Mouse (Mus musculus): ENCODE data around the gene Stc2. TPM values are rescaled to one million over a fixed set of nuclear protein-coding genes. Genes with fewer than 3 reads are reported as not detected.
A peak's percentile ranks its signal among the peaks of the same experiment; 100 is the strongest.

The Stc2 gene
- polyA plus RNA-seq, 1 experiment from 2014 or later, result 0.96 TPM

GRCm38 (mm10) chr11:31388890-31389289, 19.0 kb upstream of the Stc2 start:
- WGBS, result 72% methylated on average over 4 of the region's 4 CpGs
- Histone ChIP-seq H3K4me2 (replicated peaks; ENCODE audit: low read depth, low read length) (no peak overlapping the region), H3K27me3 (ENCODE audit: control insufficient read depth, insufficient read depth, low read length) (no peaks in the 10 kb centered on the region), H3K4me1 (replicated peaks; ENCODE audit: control insufficient read depth, insufficient read depth, low read length) (no peaks in the 10 kb centered on the region), H3K9ac (ENCODE audit: low read depth, low read length) (no peak overlapping the region), H3K36me3 (ENCODE audit: control insufficient read depth, insufficient read depth, low read length) (no peaks in the 10 kb centered on the region), H3K9me3 (ENCODE audit: control insufficient read depth, low read length) (no peaks in the 10 kb centered on the region), H3K27ac (ENCODE audit: low read depth, low read length) (no peak overlapping the region), H3K4me3 (ENCODE audit: low read depth, low read length) (no peak overlapping the region)
- no peak for DNase-seq (ENCODE audit: low spot score)
- no peak for ATAC-seq (ENCODE audit: low FRiP score)

DNA sequence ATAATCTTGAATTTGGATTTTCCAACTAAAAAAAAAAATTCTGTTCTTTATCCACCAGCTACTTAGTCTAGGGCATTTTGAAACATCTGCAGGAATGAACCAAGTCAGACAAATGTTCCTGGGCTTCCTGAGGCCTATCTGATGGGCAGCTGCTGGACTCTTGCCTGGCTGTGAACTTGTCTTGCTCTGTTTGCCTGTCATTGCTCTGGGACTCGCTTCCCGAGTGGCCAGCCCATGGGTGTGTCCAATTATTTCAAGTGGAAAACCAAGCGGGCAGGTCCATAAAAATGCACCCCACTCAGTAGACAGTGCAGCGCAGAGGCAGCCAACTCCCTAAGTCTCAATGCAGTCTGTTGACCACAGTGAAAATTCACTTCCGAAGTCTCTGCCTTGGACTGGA, 17.7 kb upstream of the Stc2 start:
- no peak for ATAC-seq (ENCODE audit: low FRiP score)
- H3K36me3 ChIP-seq (ENCODE audit: control insufficient read depth, insufficient read depth, low read length), result no peaks in the 10 kb centered on the region
- no peak overlapping the region for H3K9ac ChIP-seq (ENCODE audit: low read depth, low read length)
- H3K27me3 ChIP-seq (ENCODE audit: control insufficient read depth, insufficient read depth, low read length), result no peaks in the 10 kb centered on the region
- 90% methylated on average over 5 of the region's 5 CpGs for WGBS
- H3K4me3 ChIP-seq (ENCODE audit: low read depth, low read length), result no peak overlapping the region
- no peak overlapping the region for H3K27ac ChIP-seq (ENCODE audit: low read depth, low read length)
- H3K4me2 ChIP-seq (replicated peaks; ENCODE audit: low read depth, low read length), result no peak overlapping the region
- no peaks in the 10 kb centered on the region for H3K4me1 ChIP-seq (replicated peaks; ENCODE audit: control insufficient read depth, insufficient read depth, low read length)
- H3K9me3 ChIP-seq (ENCODE audit: control insufficient read depth, low read length), result no peaks in the 10 kb centered on the region
- no peak for DNase-seq (ENCODE audit: low spot score)

DNA sequence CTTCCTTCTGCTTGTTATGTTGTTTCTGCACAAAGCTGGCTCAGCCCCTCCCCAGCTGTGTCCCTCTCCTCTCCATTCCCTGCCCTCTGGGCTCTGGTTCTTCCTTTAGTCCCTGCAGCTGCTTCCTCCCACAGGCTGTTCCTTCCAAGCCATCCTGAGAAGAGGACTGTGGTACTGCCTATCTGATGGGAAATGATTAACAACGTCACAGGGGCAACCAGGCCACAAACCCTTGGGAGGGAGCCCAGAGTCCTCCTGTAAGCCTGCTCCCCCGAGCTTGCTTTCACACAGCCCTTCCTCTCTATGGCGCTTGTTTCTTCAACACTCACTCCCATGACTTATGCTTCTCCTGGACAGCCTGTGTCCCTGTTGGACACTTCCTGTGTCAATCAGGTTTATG, 16.7 kb upstream of the Stc2 start:
- Histone ChIP-seq H3K36me3 (ENCODE audit: control insufficient read depth, insufficient read depth, low read length) (no peaks in the 10 kb centered on the region), H3K4me2 (replicated peaks; ENCODE audit: low read depth, low read length) (no peak overlapping the region), H3K27ac (ENCODE audit: low read depth, low read length) (no peak overlapping the region), H3K4me1 (replicated peaks; ENCODE audit: control insufficient read depth, insufficient read depth, low read length) (no peaks in the 10 kb centered on the region), H3K27me3 (ENCODE audit: control insufficient read depth, insufficient read depth, low read length) (no peaks in the 10 kb centered on the region), H3K4me3 (ENCODE audit: low read depth, low read length) (no peak overlapping the region), H3K9ac (ENCODE audit: low read depth, low read length) (no peak overlapping the region), H3K9me3 (ENCODE audit: control insufficient read depth, low read length) (no peaks in the 10 kb centered on the region)
- ATAC-seq (ENCODE audit: low FRiP score), result no peak
- WGBS, result 66% methylated on average over 3 of the region's 3 CpGs
- DNase-seq (ENCODE audit: low spot score), result no peak

GRCm38 (mm10) chr11:31383968-31384367, 14.1 kb upstream of the Stc2 start:
- Histone ChIP-seq H3K9ac (ENCODE audit: low read depth, low read length) (no peak overlapping the region), H3K36me3 (ENCODE audit: control insufficient read depth, insufficient read depth, low read length) (no peaks in the 10 kb centered on the region), H3K9me3 (ENCODE audit: control insufficient read depth, low read length) (no peaks in the 10 kb centered on the region), H3K27ac (ENCODE audit: low read depth, low read length) (no peak overlapping the region), H3K4me1 (replicated peaks; ENCODE audit: control insufficient read depth, insufficient read depth, low read length) (no peaks in the 10 kb centered on the region), H3K4me3 (ENCODE audit: low read depth, low read length) (no peak overlapping the region), H3K27me3 (ENCODE audit: control insufficient read depth, insufficient read depth, low read length) (no peaks in the 10 kb centered on the region), H3K4me2 (replicated peaks; ENCODE audit: low read depth, low read length) (no peak overlapping the region)
- 90% methylated on average over 2 of the region's 2 CpGs for WGBS
- ATAC-seq (ENCODE audit: low FRiP score), result no peak
- DNase-seq (ENCODE audit: low spot score), result no peak

GRCm38 (mm10) chr11:31382145-31382544, 12.3 kb upstream of the Stc2 start:
- ATAC-seq (ENCODE audit: low FRiP score), result no peak
- 84% methylated on average over 5 of the region's 5 CpGs for WGBS

DNA sequence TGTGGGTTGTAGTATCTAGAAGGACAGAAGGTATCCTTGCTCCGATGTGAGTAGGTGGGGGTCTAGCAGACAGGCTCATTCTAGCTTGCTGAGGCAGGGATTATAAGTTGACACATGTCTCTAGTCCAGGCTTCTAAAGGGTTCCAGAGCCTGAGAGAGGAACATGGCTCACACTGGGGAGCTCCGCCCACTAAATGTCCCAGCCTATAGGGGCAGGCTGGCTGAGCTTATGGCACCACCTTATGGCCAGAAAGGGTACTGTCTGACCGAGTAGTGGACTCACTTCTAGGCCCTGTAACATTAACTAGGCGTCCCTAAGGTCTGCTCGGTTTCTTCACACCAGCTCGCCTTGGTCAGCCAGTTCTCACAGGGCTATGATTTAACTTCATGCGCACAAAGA, 3.6 kb upstream of the Stc2 start:
- ATAC-seq (ENCODE audit: low FRiP score) (no peak), DNase-seq (ENCODE audit: low spot score) (peak; percentile 56)
- H3K36me3 ChIP-seq (ENCODE audit: control insufficient read depth, insufficient read depth, low read length), result no peaks in the 10 kb centered on the region
- H3K4me2 ChIP-seq (replicated peaks; ENCODE audit: low read depth, low read length), result no peak overlapping the region
- H3K4me1 ChIP-seq (replicated peaks; ENCODE audit: control insufficient read depth, insufficient read depth, low read length), result peaks cover 5% of the 10 kb centered on the region
- WGBS, result 70% methylated on average over 7 of the region's 7 CpGs
- H3K27me3 ChIP-seq (ENCODE audit: control insufficient read depth, insufficient read depth, low read length), result peaks cover 20% of the 10 kb centered on the region
- no peak overlapping the region for H3K27ac ChIP-seq (ENCODE audit: low read depth, low read length)
- no peak overlapping the region for H3K4me3 ChIP-seq (ENCODE audit: low read depth, low read length)
- H3K9me3 ChIP-seq (ENCODE audit: control insufficient read depth, low read length), result no peaks in the 10 kb centered on the region
- H3K9ac ChIP-seq (ENCODE audit: low read depth, low read length), result no peak overlapping the region

More at GRCm38 (mm10) chr11:31382145-31382544, 12.3 kb upstream of the Stc2 start:
- Histone ChIP-seq H3K9me3 (ENCODE audit: control insufficient read depth, low read length) (no peaks in the 10 kb centered on the region), H3K4me2 (replicated peaks; ENCODE audit: low read depth, low read length) (no peak overlapping the region), H3K27ac (ENCODE audit: low read depth, low read length) (no peak overlapping the region), H3K4me1 (replicated peaks; ENCODE audit: control insufficient read depth, insufficient read depth, low read length) (no peaks in the 10 kb centered on the region), H3K36me3 (ENCODE audit: control insufficient read depth, insufficient read depth, low read length) (no peaks in the 10 kb centered on the region), H3K4me3 (ENCODE audit: low read depth, low read length) (no peak overlapping the region), H3K27me3 (ENCODE audit: control insufficient read depth, insufficient read depth, low read length) (no peaks in the 10 kb centered on the region), H3K9ac (ENCODE audit: low read depth, low read length) (no peak overlapping the region)
- no peak for DNase-seq (ENCODE audit: low spot score)

DNA sequence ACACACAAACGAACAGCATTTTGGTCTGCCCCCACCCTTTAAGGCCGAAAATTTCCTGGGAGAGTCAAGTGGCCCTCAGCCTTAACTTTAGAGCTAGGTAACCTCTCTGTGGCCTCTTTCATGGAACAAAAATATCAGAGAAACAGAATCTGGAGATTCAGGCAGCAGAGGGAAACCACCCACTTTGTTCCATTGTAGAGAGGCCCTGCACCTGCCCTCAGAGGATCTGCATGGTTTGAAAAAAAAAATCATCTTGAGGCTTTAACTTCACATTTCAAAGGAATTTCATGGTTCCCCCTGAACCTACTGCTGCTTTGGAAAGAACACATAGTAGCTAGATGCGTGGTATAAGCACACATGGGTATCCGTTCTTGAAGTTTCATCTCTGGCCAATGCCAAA, 2.3 kb upstream of the Stc2 start:
- DNase-seq (ENCODE audit: low spot score), result no peak
- ATAC-seq (ENCODE audit: low FRiP score), result no peak
- 80% methylated on average over 4 of the region's 4 CpGs for WGBS
- Histone ChIP-seq H3K4me2 (replicated peaks; ENCODE audit: low read depth, low read length) (no peak overlapping the region), H3K27me3 (ENCODE audit: control insufficient read depth, insufficient read depth, low read length) (peaks cover 20% of the 10 kb centered on the region), H3K9me3 (ENCODE audit: control insufficient read depth, low read length) (no peaks in the 10 kb centered on the region), H3K9ac (ENCODE audit: low read depth, low read length) (no peak overlapping the region), H3K4me1 (replicated peaks; ENCODE audit: control insufficient read depth, insufficient read depth, low read length) (peaks cover 8% of the 10 kb centered on the region), H3K36me3 (ENCODE audit: control insufficient read depth, insufficient read depth, low read length) (no peaks in the 10 kb centered on the region), H3K4me3 (ENCODE audit: low read depth, low read length) (no peak overlapping the region), H3K27ac (ENCODE audit: low read depth, low read length) (no peak overlapping the region)

DNA sequence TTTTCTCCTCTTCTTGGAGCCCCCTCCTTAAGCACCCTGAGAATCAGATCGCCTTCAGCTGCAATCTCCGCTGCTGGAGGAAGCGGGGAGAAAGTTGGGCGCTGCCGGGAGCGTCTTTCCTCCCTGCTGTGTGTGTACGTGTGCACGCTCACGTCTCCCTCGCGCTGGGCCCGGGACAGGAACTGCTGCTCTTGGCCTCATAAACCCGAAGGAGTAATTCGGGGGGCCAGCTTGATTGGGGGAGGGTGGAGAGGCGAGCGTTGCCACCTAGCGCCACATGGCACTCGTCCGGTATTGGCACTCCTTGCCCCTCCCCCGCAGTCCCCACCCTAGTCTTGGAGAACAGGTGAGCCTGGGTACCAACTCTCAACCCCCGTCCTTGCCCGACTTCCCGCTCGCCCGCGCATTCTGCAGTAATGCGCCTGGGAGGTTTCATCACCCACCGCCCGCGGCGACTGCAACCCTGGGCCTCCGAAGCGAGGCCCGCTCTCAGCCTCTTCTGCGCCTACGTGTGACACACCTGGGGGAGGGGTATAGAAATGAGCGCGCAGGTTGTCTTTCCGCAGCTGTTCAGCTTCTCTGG, 1.5 kb upstream of the Stc2 start:
- ATAC-seq (ENCODE audit: low FRiP score) (no peak), DNase-seq (ENCODE audit: low spot score) (peak; percentile 51)
- Histone ChIP-seq H3K9me3 (ENCODE audit: control insufficient read depth, low read length) (no peaks in the 10 kb centered on the region), H3K27me3 (ENCODE audit: control insufficient read depth, insufficient read depth, low read length) (peaks cover 20% of the 10 kb centered on the region), H3K4me1 (replicated peaks; ENCODE audit: control insufficient read depth, insufficient read depth, low read length) (peaks cover 8% of the 10 kb centered on the region), H3K9ac (ENCODE audit: low read depth, low read length) (no peak overlapping the region; the same call in 1 of the 2 replicates), H3K27ac (ENCODE audit: low read depth, low read length) (no peak overlapping the region), H3K4me3 (ENCODE audit: low read depth, low read length) (peak overlapping the region; percentile 26), H3K36me3 (ENCODE audit: control insufficient read depth, insufficient read depth, low read length) (no peaks in the 10 kb centered on the region), H3K4me2 (replicated peaks; ENCODE audit: low read depth, low read length) (peak overlapping the region; percentile 46)
- WGBS, result 2% methylated on average over 38 of the region's 39 CpGs

DNA sequence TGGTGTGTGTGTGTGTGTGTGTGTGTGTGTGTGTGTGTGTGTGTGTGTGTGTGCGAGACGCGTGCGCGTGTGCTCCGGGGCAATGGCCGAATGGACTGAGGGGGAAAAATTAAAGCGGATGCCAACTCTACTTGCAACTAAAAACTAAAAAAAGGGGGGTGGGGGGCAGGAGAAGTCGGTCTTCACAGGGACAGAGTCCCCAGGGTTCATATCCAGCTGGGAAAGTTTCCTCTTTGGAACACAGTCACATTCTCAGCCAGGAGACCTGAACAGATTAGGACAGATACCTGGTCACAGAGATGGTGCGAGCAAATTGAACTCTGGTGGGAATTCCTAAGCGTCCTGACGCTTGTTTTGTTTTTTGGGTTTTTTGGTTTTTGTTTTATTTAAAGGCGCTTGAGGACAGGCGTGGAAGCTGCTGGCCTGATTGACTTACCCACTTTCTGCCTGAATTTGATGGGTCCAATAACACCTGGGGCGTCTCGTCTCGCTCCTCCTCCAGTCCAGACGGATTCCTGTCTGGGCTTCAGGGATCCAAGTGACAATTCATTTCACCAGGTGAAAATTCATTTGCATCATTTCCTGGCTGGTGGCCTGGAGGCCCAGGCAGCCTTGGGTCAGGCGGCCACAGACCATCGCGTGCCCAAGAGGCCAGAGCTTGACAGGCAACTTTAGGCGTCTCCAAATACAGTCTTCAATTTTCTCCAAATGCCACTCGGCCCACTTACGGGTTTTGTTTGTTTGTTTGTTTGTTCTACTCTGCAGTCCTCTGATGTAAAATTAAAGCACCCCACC, 759 bp upstream of the Stc2 start:
- Histone ChIP-seq H3K4me2 (replicated peaks; ENCODE audit: low read depth, low read length) (peak overlapping the region; percentile 98), H3K9me3 (ENCODE audit: control insufficient read depth, low read length) (no peaks in the 10 kb centered on the region), H3K27me3 (ENCODE audit: control insufficient read depth, insufficient read depth, low read length) (peaks cover 20% of the 10 kb centered on the region), H3K36me3 (ENCODE audit: control insufficient read depth, insufficient read depth, low read length) (no peaks in the 10 kb centered on the region), H3K27ac (ENCODE audit: low read depth, low read length) (no peak overlapping the region), H3K4me3 (ENCODE audit: low read depth, low read length) (peak overlapping the region; percentile 50), H3K9ac (ENCODE audit: low read depth, low read length) (no peak overlapping the region; the same call in 1 of the 2 replicates), H3K4me1 (replicated peaks; ENCODE audit: control insufficient read depth, insufficient read depth, low read length) (peaks cover 8% of the 10 kb centered on the region)
- DNase-seq (ENCODE audit: low spot score), result peak; percentile 29
- 2% methylated on average over 17 of the region's 24 CpGs for WGBS
- ATAC-seq (ENCODE audit: low FRiP score), result peak; percentile 6; the same call in 1 of the 2 replicates
